Mouse (Mus musculus): Measurements from ENCODE around the gene Agfg2.

- peak; percentile 77 for TF ChIP-seq HCFC1 (IDR thresholded peaks at IDR 0.05; ENCODE audit: borderline replicate concordance, insufficient read depth, low read length)
- TF ChIP-seq CHD2 (IDR thresholded peaks at IDR 0.05; ENCODE audit: low read depth, low read length), result peak; percentile 85
- no peak for TF ChIP-seq ZC3H11A (IDR thresholded peaks at IDR 0.05; ENCODE audit: borderline replicate concordance, low read depth, low read length)
Measured at GRCm38 (mm10) chr5:137600619-137601364, 83.7 kb downstream of the Agfg2 start, which contains the start of gene Mospd3.

Measured in ES-E14 (cell line).